Mouse (Mus musculus): Measurements from ENCODE around the gene Ccdc171.

DNA sequence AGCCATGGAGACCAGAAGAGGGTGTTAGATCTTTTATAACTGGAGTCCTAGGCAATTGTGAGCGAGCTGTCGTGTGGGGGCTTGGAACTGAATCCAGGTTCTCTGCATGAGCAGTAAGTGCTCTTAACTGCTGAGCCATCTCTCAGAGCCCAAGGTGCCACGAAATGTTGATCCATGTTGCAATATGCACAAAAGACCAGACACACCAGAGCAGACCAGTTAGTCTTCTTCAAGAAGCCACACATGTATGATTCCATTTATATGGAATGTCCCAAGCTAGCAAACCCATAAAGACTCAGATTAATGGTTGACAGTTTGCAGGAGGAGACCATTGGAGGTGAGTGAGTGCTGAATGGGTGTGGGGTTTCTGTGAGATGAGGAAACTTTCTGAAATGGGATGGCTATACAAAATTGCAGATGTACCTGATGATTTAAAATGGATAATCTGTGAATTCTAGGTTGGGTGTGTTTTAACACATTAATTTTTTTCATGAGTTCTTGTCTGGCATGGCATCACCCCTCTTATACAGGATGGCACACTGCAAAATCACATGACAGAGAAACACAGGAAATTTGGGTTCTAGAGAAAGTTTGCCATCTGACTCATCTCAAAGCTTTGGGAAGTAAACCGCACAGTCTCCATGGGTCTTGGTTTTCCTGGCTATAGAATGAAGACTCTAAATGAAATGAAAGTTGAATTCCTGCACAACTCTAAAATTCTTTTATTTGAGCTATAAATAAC is 304.5 kb downstream of the Ccdc171 start:
- TF ChIP-seq CTCF (IDR thresholded peaks at IDR 0.05; ENCODE audit: control insufficient read depth, insufficient read depth, low read length): no peak
- TF ChIP-seq POLR2A (IDR thresholded peaks at IDR 0.05; ENCODE audit: borderline replicate concordance, control insufficient read depth, low read depth, low read length): no peak
